Mouse (Mus musculus): ENCODE data around the gene Uck2. TPM values are rescaled to one million over a fixed set of nuclear protein-coding genes. Genes with fewer than 3 reads are reported as not detected.

Uck2 gene
- total RNA-seq, 2 experiments from 2014 or later = 228 to 234 TPM

DNA sequence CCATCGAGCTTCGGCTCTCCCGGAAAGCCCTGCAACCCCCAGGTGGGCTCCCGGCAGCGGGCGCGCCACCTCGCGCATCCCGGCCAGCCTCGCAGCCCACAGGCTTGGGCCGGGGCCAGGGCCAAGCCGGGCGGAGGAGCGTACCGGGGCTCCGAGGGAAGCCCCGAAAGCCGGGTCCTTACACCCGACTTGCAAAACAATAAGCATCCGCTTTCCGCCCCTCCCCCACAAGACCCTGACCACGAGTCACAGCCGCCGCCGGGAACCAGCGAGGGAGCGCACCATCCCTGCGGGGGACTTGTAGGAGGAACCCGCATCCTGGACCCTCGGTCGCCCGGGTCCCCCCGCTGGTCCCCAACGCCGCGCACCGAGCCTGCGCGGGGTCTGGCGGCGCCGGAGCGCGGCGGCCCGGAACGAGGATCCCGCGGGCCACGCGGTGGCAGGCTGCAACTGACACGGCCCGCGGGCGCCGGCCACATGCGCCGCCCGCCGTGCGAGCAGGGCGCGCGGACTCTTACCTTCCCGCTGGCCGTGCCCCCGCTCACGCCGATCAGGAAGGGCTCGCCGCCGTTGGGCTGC, 773 bp downstream of the Uck2 start:
- peak; percentile 10 for ATAC-seq (replicated peaks; ENCODE audit: poor library complexity)

DNA sequence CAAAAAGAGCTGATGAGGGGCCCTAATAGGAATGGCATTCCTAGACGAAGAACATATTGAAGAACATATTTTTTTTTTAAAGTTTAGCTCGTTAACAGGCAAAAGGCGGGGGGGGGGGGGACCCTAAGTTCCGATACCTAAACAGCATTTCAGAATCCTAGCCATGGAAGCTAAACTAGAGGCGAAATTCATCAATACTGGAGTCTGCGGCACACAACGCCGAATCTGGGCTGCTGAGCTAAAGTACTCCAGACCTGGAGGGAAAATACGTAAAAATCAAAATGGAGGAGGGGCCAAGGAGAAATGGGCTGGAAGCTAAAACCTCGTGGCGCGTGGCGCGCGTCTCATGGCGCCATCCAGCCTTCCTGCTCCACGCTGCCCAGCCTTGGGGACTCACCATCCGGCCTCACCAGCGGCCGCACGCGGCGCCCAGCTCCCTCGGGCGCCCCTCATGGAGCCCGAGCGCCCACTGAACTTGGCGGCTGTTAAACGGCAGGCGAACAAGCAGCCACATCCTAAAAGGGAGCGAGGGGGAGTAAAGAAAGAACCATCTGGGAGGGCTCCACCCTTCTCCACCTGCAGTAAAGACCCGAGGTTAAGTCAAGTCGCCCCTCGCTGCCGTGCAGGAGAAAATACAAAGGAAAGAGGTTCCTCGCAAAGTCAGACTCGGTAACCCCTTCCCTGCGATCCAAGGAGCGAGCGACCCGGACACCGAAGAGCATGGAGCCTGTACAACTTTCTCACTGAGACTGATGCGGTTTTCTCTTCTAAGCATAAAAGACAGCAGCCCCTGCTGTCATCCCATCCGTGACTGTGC, 1.5 kb downstream of the Uck2 start:
- peak; percentile 30 for ATAC-seq (replicated peaks; ENCODE audit: poor library complexity)

DNA sequence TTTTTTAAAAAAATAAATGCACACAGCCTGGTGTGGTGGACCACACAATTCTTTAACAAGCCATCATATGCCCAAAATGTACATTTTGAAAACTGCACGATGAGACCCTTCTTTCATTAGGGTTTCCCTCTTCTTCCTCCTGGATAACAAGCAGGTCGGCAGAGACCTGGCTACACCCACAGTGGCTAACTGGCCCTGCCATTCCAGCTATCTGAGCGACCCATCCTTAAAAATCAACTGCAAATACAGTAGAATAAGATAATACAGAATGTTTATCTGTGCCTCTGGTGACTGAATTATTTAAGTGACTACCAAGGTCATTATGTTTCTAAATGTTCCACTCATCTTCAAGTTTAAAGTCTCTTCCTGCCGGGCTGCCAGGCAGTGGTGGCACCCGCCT, 2.4 kb downstream of the Uck2 start:
- no peak for ATAC-seq (replicated peaks; ENCODE audit: poor library complexity)

DNA sequence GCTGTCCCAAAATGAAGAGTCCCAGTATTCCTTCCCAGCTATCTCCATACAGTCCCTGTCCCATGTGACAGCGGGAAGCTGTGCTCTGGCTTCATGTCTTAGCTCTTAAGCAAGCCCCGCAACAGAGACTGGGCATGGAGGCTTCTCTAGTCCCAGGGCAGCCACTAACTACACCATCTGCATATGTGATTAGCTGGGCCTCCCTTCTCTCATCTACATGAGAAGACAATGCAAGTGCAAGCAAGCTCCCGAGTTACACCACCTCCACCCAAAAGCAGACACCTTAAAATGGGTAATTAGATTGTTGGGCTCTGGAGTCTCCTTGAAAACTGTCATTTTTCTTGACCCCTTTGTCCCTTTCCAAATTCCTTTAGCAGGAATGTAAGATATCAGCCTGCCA, 3.0 kb downstream of the Uck2 start:
- ATAC-seq (replicated peaks; ENCODE audit: poor library complexity) = no peak

DNA sequence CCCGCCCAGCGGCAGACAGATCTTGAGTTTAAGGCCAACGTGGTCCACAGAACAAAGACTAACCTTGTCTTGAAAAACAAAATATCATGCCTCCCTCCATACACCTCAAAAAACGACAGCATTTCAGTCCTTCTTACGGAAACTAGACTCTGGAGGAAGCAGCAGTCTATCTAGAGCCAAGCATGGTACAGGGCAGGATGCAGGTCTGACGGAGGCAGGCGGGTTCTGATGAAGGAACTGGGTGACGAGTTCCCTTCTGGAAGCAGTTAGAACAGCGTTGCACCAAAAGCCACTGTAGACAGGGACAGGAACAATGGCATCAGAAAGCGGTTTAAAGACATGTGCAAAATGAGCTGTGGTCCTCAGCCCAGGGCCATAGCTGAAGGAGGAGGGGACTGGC, 5.1 kb downstream of the Uck2 start:
- ATAC-seq (replicated peaks; ENCODE audit: poor library complexity) = peak; percentile 8; the same call in 1 of the 2 replicates

DNA sequence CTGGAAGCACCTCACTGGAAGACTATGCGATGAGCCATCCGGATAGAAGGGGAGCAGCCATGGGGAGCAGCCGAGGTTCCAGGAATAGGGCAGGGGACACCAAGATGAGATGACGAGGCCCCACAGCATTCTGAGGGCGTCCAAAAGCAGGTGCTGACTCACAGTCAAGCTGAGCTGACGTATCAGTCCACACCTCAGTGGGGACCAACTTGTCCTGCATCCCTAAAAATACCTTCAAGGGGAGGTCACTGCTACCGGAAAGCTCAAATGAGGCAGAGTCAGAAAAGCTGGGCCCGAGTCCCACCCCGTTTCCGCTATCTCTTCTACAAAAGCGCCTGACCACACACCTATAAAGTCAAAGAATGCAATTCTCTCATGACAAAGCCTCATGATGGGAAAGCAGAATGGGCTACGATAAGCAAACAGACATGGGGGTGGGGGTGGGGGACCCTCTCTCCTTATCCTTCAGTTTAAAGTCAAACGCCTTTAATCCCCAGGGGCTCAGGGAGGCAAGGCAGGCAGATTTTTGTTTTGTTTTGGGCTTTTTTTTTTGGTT, 5.9 kb downstream of the Uck2 start:
- ATAC-seq (replicated peaks; ENCODE audit: poor library complexity) = no peak

DNA sequence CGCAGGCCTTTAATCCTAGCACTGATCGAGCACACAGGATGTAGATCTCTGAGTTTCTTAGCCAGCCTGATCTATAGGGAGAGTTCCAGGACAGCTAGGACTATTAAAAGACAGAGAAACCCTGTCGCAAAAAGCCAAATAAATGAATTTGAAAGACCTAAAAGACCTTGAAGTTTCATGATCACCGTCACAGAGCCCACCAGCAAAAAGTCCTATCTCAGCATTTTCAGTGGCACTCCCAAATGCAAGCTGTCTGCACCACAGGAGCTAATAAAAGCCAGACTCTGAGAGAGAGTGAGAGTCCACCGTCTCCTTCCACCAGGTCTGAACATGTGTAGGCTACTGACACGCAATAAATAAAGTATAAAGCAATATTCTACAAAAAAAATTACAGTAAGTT, 6.7 kb downstream of the Uck2 start:
- no peak for ATAC-seq (replicated peaks; ENCODE audit: poor library complexity)

DNA sequence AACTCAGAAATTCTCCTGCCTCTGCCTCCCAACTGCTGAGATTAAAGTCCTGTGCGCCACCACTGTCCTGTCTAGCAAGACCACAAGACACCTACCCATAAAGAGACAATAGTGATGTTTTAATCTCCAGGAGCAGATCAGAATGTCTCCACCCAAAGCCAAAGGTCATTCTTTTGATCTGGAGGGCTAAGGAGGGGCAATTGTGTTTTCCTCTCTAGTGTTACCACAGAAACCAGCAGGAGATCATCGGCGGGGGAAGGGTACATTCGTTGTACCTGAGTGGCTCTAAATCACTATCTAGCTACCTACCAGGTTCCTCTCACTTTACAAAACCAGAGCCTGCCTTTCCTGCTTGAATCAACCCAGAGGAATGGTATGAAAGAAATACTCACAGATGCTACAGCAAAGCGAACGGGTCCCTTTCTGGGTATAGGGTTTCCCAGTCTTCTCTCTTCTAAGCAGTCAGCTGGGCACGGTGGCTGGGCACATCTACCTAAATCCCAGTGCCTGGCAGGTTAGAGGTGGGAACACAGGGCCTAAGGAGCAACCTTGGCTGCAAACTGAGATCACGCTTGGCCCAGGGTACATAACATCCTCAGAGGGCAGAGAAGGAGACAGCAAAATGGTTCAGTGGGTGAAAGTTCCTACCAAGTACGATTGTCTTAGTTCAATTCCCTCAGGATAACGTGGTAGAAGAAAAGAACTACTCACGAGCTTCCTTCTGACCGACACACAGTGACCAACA, 10.3 kb downstream of the Uck2 start:
- no peak for ATAC-seq (replicated peaks; ENCODE audit: poor library complexity)

DNA sequence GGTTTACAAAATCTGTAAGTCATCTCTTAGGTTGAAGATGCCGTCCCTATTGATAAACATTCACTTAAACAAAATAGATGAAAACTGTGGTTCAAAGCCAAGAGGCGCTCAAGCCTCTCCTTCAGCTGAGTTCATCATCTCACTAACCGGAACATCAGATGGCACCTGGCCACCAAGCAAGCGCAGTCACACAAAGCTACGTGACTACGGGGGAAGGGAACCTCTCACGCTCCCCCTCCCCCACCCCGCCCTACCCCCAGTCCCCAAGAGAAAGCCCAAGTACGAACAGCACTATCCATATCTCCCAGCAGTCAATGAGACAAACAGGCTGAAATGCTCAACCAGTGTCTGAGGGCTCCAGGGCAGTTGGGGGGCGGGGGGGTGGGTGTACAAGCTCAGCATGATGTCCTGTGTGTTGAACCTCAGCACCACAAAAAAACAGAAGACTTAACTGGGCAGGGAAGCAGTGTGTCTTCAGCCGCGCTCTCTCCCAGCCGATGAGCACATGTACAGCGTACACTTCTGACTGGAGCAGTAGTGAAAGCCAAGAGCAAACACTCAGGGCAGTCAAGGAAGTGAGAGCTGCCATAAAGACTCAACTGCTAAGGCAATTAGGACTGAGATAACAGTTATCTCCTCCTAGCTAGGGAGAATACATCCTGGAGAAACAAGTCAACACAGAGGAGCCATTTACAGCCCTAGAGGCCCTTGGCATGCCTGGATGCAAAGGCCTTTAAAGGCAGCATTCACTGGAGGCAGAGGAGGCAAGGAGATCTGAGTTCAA, 11.5 kb downstream of the Uck2 start:
- ATAC-seq (replicated peaks; ENCODE audit: poor library complexity) = peak; percentile 38

DNA sequence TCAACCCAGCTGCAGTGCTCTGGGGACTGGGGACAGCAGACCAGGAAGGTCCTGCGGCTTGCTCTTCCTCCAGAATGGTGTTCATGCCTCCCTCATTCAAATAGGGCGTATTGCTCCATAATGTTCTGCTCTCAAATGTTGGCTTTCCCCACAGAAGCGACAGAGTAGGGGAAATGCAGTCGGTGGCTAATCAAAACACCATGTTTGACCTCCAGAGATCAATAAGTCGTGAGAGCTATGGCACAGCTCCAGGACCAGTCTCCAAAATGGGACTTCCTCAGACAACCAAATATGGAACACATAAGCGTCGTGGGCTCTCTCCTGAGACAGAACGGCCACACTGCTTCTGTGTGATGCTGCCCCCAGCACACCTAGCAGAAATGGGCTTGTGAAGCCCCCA, 13.3 kb downstream of the Uck2 start:
- ATAC-seq (replicated peaks; ENCODE audit: poor library complexity) = no peak

DNA sequence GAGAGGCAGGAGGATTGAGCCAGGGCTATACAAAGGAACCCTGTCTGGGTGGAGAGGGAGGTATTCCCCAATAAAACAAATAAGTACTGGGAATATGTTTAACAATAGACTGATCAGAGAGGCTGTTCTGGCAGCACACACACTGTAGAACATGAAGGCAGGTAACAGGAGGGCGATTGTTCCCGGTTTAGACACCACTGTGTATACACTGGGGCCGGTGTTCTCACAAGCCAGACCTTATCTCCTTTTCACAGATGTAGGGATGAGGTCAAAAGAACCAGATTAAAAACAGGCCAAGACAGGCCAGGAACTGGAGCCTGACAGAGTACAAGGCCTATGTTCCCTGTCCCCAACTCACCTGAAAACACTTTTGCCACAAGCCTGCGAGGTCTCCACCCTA, 13.8 kb downstream of the Uck2 start:
- peak; percentile 20 for ATAC-seq (replicated peaks; ENCODE audit: poor library complexity)

DNA sequence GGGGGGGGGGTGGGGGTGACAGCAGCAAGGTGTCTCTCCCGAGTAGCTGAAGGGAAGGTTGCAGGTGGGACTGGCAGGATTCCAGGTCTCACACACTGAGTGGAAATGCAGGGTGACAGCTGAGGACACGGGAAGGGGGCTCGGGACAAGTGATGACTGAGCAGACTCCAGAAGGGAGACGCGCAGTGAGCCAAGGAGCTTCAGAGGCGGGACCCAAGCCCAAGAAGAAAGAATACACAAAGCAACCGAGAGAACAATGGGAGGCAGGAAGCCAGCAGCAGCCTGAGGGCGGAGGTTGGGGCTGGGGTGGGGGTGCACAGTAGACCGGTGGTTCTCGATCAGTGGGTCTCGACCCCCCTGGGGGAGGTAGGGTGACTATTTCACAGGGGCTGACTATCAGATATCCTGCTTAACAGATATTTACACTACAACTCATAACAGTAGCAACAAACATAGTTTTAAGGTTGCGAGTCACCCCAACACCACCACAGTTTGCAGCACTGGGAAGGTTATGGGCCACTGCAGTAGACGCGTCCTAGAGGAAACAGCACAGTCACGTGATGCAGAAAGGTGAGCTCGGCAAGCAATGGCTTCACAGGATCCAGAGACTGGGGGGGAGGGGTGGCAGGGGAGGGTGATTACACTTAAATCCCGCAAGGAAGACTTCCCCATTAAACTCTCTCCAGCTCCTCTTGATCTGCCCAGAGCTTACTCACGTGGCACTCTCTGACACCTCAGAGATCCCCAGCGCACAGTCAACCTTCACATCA, 14.6 kb downstream of the Uck2 start:
- no peak for ATAC-seq (replicated peaks; ENCODE audit: poor library complexity)

DNA sequence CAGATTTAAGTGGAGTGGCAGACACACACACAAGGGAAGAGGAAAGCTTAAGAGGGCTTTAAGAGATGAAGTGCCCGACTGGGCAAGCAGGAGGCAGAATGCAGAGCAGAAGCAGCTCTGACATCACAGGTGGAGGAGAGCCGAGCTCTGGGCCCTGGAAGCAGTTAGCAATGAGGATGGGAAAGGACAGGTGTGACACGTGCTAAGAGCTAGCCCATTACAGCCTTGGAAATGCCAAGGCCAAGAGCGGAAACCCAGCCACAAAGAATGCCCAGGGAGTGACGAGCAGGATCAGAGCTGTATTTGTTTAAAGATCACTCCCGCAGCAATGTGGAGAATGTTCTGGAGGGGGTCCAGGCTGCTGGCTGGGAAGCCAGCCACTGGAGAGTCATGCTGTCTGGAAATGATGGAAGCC, 15.3 kb downstream of the Uck2 start:
- no peak for ATAC-seq (replicated peaks; ENCODE audit: poor library complexity)

DNA sequence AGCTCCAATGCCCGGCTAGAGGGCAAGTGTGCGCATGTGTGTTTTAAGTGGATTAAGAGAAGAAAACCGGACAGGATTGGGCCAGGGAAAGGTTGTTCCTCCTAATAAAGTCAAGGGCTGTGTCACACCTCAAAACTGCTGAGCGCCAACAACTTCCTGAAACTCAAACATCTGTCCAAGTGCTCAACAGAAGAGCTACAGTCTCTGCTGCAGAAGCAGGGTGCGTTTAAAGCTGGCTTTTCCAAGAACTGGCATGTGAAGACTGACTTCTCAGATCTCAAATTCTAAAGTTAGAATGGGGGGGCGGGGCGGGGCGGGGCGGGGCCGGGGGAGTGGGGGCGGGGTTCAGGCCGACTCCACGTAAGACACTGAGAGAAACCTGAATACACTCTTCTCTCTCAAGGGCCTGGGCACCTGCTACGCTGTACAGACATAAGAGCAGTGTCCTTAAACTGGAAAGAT, 15.7 kb downstream of the Uck2 start:
- peak; percentile 14 for ATAC-seq (replicated peaks; ENCODE audit: poor library complexity)

DNA sequence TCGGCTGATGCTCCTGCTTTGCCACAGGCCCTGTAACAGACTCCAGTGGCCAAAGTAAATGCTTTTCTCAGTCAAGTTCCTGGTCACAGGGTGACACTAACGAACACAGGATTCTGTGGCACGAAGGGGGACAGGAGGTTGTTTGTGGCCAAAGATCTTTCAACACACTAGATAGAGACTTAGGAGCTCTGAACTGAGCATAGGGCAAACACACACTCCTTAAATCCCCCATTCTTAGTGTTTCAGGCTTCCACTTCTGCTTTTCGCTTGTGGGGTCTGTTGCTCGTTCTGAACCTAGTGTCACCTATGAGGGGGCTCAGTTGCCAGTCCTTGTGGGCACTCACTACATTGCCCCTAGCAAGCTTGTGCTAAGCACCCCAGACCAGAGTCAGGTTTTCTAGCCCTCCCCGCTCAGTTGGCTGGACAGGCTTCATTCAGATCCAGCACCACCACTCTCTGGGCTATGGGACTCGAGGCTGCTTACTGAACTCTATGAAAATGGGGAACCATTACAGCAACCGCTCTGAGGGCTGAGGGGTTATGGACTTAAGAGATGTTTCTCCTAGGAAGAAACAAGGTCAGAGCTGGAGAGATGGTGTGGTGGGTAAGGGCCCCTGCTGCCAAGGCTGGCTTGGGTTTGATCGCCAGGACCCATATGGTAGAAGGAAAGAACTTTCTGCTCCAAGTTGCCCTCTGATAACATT, 16.6 kb downstream of the Uck2 start:
- ATAC-seq (replicated peaks; ENCODE audit: poor library complexity) = peak; percentile 53

DNA sequence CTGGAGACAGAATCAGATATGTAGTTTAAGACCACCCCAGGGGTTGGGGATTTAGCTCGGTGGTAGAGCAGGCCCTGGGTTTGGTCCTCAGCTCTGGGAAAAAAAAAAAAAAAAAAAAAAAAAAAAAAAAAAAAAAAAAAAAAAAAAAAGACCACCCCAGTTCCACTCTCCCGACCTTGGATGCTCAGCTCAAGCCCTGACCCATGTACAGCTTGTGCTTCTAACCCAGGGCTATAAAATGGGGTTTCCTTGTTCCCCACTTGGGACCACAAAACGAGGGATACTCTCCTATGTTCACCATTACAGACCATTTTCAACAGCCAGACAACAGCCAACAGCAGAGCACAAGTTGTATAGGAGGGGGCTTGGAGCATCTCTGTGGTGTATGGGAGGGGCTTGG, 18.4 kb downstream of the Uck2 start:
- ATAC-seq (replicated peaks; ENCODE audit: poor library complexity) = no peak

DNA sequence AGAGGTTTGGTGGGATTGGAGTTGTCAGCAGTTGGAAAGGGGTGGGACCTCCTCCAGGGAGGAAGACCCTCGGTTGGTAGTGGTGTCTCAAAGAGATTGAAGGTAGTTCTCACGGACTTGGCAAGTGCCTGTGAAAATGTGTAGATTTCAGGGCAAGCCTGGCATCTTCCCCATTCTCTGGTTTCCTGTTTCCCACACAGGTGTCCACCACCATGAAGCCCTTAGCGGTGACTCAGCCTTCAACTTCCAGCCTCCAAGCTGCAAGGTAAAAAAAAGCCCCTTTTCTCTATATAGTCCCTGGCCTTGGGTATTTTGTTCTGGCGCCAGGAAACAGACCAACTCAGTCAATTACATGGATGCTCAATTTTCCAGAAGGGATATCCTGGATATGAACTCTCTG, 19.8 kb downstream of the Uck2 start:
- ATAC-seq (replicated peaks; ENCODE audit: poor library complexity) = no peak

DNA sequence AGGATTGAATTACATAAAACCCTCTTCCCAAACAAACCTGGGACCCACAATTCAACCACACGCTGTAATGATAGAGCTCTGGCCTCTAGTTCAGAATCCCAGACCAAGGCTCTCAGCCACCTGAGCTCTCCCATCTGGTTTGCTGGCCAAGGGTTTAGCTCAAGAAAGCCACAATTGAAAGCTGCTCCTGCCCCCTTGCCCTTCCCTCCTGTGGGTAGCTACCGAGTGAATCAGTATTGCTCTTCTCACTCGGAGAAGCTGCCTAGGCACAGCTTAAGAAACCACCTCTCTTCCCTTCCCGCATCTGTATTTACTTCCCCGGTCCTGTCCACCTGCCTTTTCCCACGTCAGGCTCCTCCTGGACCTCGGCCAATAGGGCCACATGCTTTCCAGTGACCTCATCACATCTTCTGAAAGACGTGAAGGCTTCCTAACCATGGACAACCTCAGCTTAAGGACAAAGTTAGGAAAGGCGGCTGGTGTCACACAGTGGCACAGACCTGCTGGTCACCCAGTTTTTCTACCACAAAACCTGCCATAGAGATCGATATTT, 22.6 kb downstream of the Uck2 start:
- ATAC-seq (replicated peaks; ENCODE audit: poor library complexity) = no peak

DNA sequence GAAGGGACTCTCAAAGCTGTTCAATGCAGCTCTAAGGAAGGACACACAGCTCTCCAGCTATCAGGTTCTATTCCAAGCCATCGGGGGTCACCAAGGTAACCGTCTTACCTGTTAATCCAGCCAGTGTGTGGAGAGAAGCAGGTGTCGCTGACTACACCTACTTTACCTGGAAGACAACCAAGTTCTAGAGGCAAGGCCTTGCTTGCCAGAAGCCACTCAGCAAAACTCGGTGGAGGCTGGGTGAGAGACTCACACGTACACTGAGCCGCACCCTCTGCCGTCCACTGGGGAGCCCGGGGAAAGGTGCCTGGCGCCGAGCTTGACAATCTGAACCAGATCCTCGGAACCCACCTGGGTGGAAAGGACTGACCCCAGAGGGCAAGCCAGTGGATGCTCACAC, 23.4 kb downstream of the Uck2 start:
- no peak for ATAC-seq (replicated peaks; ENCODE audit: poor library complexity)

Data from megakaryocyte progenitor cell, adult 5-6 weeks (primary cell).